Mouse (Mus musculus) heart, adult 18-20 months (tissue): Measurements from ENCODE around the gene Nuak2. TPM values are rescaled to one million over a fixed set of nuclear protein-coding genes. Genes with fewer than 3 reads are reported as not detected.
"Not testable (repeated sequence)": the region's sequence is repeated elsewhere in the genome, so short reads cannot be mapped to it uniquely, and the experiment has no call there.

Experiments
- DNase-seq, 2 experiments: peaks; one replicate each; pipeline ENCODE4 v3.0.0; 2021 to 2022; ENCODE audit warnings: mixed read lengths in 1 of 2
- long read RNA-seq, 2 experiments: library from polyadenylated mRNA; stranded (forward); transcript quantifications; one replicate each; pipeline ENCODE4 v2.0.0; 2021
- total RNA-seq, 2 experiments: library from RNA; stranded (reverse); gene quantifications; 2 replicates each; pipeline ENCODE4 v1.2.3; 2021

Nuak2 gene
- 1 to 10 TPM; 4.2 to 4.4 TPM for total RNA-seq
- long read RNA-seq, experiment 1, partial matches to known transcripts, result 1 of 3 reads
- long read RNA-seq, experiment 1, other reads (novel, unspliced or antisense), result 0 of 3 reads
- long read RNA-seq, experiment 2, partial matches to known transcripts, result 0 of 1 reads
- long read RNA-seq, experiment 2, other reads (novel, unspliced or antisense), result 0 of 1 reads

GRCm38 (mm10) chr1:132315889-132316624 is at the start of gene Nuak2:
Gene Nuak2, plus strand, starts transcription at chr1:132316126.
- DNase-seq, result peak; percentile 94 to 96

GRCm38 (mm10) chr1:132266791-132267557 is 49.0 kb upstream of the Nuak2 start:
- no peak for DNase-seq

GRCm38 (mm10) chr1:132267959-132268358 is 48.0 kb upstream of the Nuak2 start:
- DNase-seq, result no peak

- DNase-seq, result no peak
Observed at GRCm38 (mm10) chr1:132268418-132269060, 47.4 kb upstream of the Nuak2 start.

- DNase-seq, result no peak
Observed at GRCm38 (mm10) chr1:132271237-132271636, 44.7 kb upstream of the Nuak2 start.

GRCm38 (mm10) chr1:132276694-132277093 is 39.2 kb upstream of the Nuak2 start:
- no peak for DNase-seq

- no peak for DNase-seq
Observed at GRCm38 (mm10) chr1:132277124-132277523, 38.8 kb upstream of the Nuak2 start.

GRCm38 (mm10) chr1:132280636-132281035 is 35.3 kb upstream of the Nuak2 start:
- DNase-seq, result not testable (repeated sequence)

GRCm38 (mm10) chr1:132281523-132282176 is 34.3 kb upstream of the Nuak2 start:
- DNase-seq, result no peak

GRCm38 (mm10) chr1:132282177-132282536 is 33.8 kb upstream of the Nuak2 start:
- DNase-seq, result no peak

- DNase-seq, result no peak
Observed at GRCm38 (mm10) chr1:132283018-132283417, 32.9 kb upstream of the Nuak2 start.

- DNase-seq, result no peak
Observed at GRCm38 (mm10) chr1:132286735-132287134, 29.2 kb upstream of the Nuak2 start.

- no peak for DNase-seq
Observed at GRCm38 (mm10) chr1:132287445-132287844, 28.5 kb upstream of the Nuak2 start.

GRCm38 (mm10) chr1:132287991-132288451 is 27.9 kb upstream of the Nuak2 start:
- no peak for DNase-seq

- no peak for DNase-seq
Observed at GRCm38 (mm10) chr1:132289965-132290364, 26.0 kb upstream of the Nuak2 start.

- DNase-seq, result no peak
Observed at GRCm38 (mm10) chr1:132290921-132291675, 24.8 kb upstream of the Nuak2 start.

GRCm38 (mm10) chr1:132291706-132292105 is 24.2 kb upstream of the Nuak2 start:
- no peak for DNase-seq

- no peak for DNase-seq
Observed at GRCm38 (mm10) chr1:132292318-132293129, 23.4 kb upstream of the Nuak2 start.

- no peak for DNase-seq
Observed at GRCm38 (mm10) chr1:132295506-132295905, 20.4 kb upstream of the Nuak2 start.

- no peak for DNase-seq
Observed at GRCm38 (mm10) chr1:132296051-132296450, 19.9 kb upstream of the Nuak2 start.
